Mouse (Mus musculus): ENCODE results near the gene Zfyve27. TPM values are rescaled to one million over a fixed set of nuclear protein-coding genes. Genes with fewer than 3 reads are reported as not detected.

Gene Zfyve27
- polyA plus RNA-seq, 1 experiment from 2014 or later: 29.3 TPM

GRCm38 (mm10) chr19:42144541-42145167 is 19.1 kb upstream of the Zfyve27 start:
- H3K36me3 ChIP-seq: no peaks in the 10 kb centered on the region
- H3K4me3 ChIP-seq: no peak overlapping the region
- no peak for ATAC-seq (ENCODE audit: low FRiP score, low read depth)
- 27% methylated on average over 8 of the region's 8 CpGs for WGBS
- no peaks in the 10 kb centered on the region for H3K27me3 ChIP-seq
- H3K9me3 ChIP-seq: no peaks in the 10 kb centered on the region
- H3K27ac ChIP-seq: no peak overlapping the region
- no peak overlapping the region for H3K9ac ChIP-seq
- peaks cover 27% of the 10 kb centered on the region for H3K4me1 ChIP-seq
- H3K4me2 ChIP-seq (replicated peaks): no peak overlapping the region

DNA sequence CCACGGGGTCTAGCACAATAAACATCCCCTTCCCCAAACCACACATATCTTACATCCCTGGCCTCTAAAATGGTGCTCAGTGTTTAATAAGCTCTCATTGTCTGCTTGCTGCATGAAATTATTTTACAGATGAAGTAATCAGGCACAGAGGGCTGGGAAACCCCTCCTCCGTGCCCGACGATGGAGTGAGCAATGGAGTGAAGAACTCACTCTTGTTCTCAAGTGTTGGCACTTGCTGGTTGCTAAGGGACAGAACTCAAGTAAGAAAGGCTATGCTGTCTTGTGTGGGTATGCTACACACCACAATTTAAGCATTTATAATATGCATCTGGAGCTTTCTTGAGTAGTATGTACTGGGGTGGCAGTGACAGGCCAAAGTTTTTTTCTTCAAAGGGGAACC is 18.5 kb upstream of the Zfyve27 start:
- Histone ChIP-seq H3K9ac (no peak overlapping the region), H3K27ac (no peak overlapping the region), H3K4me2 (replicated peaks) (no peak overlapping the region), H3K4me3 (no peak overlapping the region), H3K27me3 (no peaks in the 10 kb centered on the region), H3K9me3 (no peaks in the 10 kb centered on the region), H3K4me1 (peaks cover 32% of the 10 kb centered on the region), H3K36me3 (no peaks in the 10 kb centered on the region; the same call in 1 of the 2 replicates)
- ATAC-seq (ENCODE audit: low FRiP score, low read depth): no peak
- WGBS: 73% methylated on average over 4 of the region's 4 CpGs

GRCm38 (mm10) chr19:42145731-42146130 is 18.0 kb upstream of the Zfyve27 start:
- Histone ChIP-seq H3K4me2 (replicated peaks) (no peak overlapping the region), H3K9ac (no peak overlapping the region), H3K4me3 (no peak overlapping the region), H3K27me3 (no peaks in the 10 kb centered on the region), H3K9me3 (no peaks in the 10 kb centered on the region), H3K36me3 (peaks cover 5% of the 10 kb centered on the region), H3K27ac (no peak overlapping the region), H3K4me1 (peaks cover 38% of the 10 kb centered on the region)
- 93% methylated on average over 2 of the region's 2 CpGs for WGBS
- no peak for ATAC-seq (ENCODE audit: low FRiP score, low read depth)

GRCm38 (mm10) chr19:42146276-42147010 is 17.3 kb upstream of the Zfyve27 start:
- WGBS: 87% methylated on average over 9 of the region's 9 CpGs
- H3K9ac ChIP-seq: peak overlapping the region; percentile 94
- peak overlapping the region; percentile 86 for H3K4me2 ChIP-seq (replicated peaks)
- H3K27ac ChIP-seq: peak overlapping the region; percentile 95
- no peaks in the 10 kb centered on the region for H3K9me3 ChIP-seq
- H3K36me3 ChIP-seq: peaks cover 12% of the 10 kb centered on the region
- H3K4me3 ChIP-seq: peak overlapping the region; percentile 81
- H3K27me3 ChIP-seq: no peaks in the 10 kb centered on the region
- H3K4me1 ChIP-seq: peaks cover 45% of the 10 kb centered on the region
- no peak for ATAC-seq (ENCODE audit: low FRiP score, low read depth)

DNA sequence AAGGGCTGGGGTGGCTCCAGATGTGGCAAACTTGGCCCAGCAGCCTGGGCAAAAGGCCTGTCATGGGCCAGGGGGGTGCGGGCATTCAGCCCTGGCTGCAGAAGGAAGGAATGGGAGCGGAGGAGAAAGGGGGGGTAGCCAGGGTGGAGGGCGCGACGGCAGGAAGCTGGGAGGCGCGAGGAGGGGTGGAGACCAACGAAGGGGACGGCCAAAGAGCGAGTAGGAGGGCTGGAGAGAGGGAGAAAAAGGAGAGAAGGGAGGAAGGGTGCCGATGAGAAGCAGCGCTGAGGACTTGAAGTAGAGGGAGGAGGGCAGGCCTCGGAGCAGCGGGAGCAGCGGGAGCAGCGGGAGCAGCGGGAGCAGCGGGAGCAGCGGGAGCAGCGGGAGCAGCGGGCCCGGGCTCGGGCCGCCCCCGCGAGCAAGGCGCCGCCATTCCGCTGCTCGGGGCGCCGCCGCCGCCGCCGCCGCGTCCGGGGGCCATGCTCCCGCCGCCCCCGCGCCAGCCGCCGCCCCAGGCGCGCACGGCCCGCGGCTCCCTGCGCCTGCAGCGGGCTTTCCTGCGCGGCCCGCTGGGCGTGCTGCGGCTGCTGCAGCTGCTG is 16.5 kb upstream of the Zfyve27 start, which contains the start of gene Marveld1:
Marveld1 (plus strand) TSS at position 231 of the 599 bp plus-strand sequence.
- ATAC-seq (ENCODE audit: low FRiP score, low read depth): peak; percentile 82
- Histone ChIP-seq H3K27me3 (no peaks in the 10 kb centered on the region), H3K4me1 (peaks cover 53% of the 10 kb centered on the region), H3K9ac (peak within 1 kb of the TSS; percentile 94), H3K4me2 (replicated peaks) (peak within 1 kb of the TSS; percentile 86), H3K9me3 (no peaks in the 10 kb centered on the region), H3K4me3 (peak within 1 kb of the TSS; percentile 81), H3K27ac (peak within 1 kb of the TSS; percentile 95), H3K36me3 (peaks cover 13% of the 10 kb centered on the region)
- WGBS: under 1% methylated on average over 33 of the region's 57 CpGs

GRCm38 (mm10) chr19:42147769-42148568 is 15.8 kb upstream of the Zfyve27 start:
- peaks cover 54% of the 10 kb centered on the region for H3K4me1 ChIP-seq
- H3K9me3 ChIP-seq: no peaks in the 10 kb centered on the region
- H3K27me3 ChIP-seq: no peaks in the 10 kb centered on the region
- H3K36me3 ChIP-seq: peaks cover 13% of the 10 kb centered on the region
- WGBS: under 1% methylated on average over 63 of the region's 63 CpGs
- peak overlapping the region; percentile 81 for H3K4me3 ChIP-seq
- H3K9ac ChIP-seq: peak overlapping the region; percentile 94
- peak; percentile 45 for ATAC-seq (ENCODE audit: low FRiP score, low read depth)
- peak overlapping the region; percentile 95 for H3K27ac ChIP-seq
- peak overlapping the region; percentile 86 for H3K4me2 ChIP-seq (replicated peaks)

- H3K9me3 ChIP-seq: no peaks in the 10 kb centered on the region
- H3K36me3 ChIP-seq: peaks cover 13% of the 10 kb centered on the region
- H3K4me2 ChIP-seq (replicated peaks): peak overlapping the region; percentile 86
- peak overlapping the region; percentile 94 for H3K9ac ChIP-seq
- H3K4me3 ChIP-seq: peak overlapping the region; percentile 81
- peaks cover 54% of the 10 kb centered on the region for H3K4me1 ChIP-seq
- WGBS: 11% methylated on average over 7 of the region's 7 CpGs
- peak; percentile 55; the same call in 1 of the 2 replicates for ATAC-seq (ENCODE audit: low FRiP score, low read depth)
- H3K27ac ChIP-seq: peak overlapping the region; percentile 95
- H3K27me3 ChIP-seq: no peaks in the 10 kb centered on the region
Measured at GRCm38 (mm10) chr19:42148569-42148860, 15.2 kb upstream of the Zfyve27 start.

DNA sequence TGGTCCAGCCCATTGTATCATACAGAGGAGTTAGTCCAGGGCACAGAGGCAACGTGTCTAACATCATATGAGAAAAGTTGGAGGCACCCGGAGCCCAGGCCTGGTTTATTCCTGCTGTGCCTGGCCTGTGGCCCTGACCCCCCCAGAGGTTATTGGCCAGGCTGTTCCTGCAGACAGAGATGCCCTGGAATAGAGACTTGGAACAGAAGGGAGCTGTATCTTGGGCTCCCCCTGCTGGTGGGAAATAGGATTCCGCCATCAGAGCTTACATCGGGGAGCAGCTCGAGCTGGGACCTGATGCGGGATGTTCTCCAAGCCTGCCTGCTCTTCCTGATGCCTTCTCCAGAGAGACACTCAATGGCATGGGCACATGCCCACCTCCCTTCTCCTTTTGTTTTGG is 11.8 kb upstream of the Zfyve27 start:
- Histone ChIP-seq H3K4me1 (peaks cover 45% of the 10 kb centered on the region), H3K36me3 (peaks cover 13% of the 10 kb centered on the region), H3K27me3 (no peaks in the 10 kb centered on the region), H3K9ac (no peak overlapping the region), H3K4me2 (replicated peaks) (no peak overlapping the region), H3K9me3 (no peaks in the 10 kb centered on the region), H3K4me3 (no peak overlapping the region), H3K27ac (0 out of 2 replicates have a peak overlapping the region, but pooled peaks have one; percentile 44)
- ATAC-seq (ENCODE audit: low FRiP score, low read depth): no peak
- WGBS: 5% methylated on average over 6 of the region's 6 CpGs

DNA sequence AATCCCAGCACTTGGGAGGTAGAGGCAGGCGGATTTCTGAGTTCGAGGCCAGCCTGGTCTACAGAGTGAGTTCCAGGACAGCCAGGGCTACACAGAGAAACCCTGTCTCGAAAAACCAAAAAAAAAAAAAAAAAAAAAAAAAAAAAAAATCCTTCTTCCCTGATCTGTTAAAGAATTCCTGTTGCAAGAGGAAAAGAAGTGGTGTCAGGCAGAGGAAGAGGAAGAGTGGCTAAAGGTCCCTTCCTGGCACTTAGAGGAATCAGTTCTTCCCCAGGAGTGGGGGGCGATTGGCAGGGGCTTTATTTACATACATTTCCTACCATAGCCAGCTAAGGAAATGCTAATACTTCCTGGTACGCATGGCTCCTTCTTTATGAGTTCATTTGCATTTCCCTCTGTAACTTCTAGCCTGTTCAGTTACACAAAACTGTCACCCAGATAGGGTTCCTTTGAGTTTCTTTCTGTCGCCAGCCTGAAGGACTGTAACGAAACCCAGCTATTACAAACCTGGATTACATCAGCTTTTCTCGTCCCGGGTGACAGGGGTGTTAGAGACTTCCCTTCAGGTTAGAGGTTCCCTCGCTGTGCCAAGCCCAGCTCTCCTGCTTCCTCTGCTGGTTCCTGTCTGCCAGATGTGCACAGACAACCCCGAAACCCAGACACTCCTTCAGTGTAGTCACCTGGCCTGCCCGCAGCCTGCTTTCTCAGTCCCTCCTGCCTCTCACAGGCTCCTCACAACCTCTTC is 6.1 kb upstream of the Zfyve27 start:
- Histone ChIP-seq H3K9me3 (no peaks in the 10 kb centered on the region), H3K4me1 (0 out of 2 replicates have a peak, but pooled peaks cover 3% of the 10 kb centered on the region), H3K4me2 (replicated peaks) (no peak overlapping the region), H3K27me3 (no peaks in the 10 kb centered on the region), H3K9ac (no peak overlapping the region), H3K27ac (no peak overlapping the region), H3K4me3 (no peak overlapping the region), H3K36me3 (no peaks in the 10 kb centered on the region)
- no peak for ATAC-seq (ENCODE audit: low FRiP score, low read depth)
- WGBS: 46% methylated on average over 12 of the region's 12 CpGs

GRCm38 (mm10) chr19:42158246-42159017 is 5.3 kb upstream of the Zfyve27 start:
- H3K27me3 ChIP-seq: no peaks in the 10 kb centered on the region
- no peaks in the 10 kb centered on the region for H3K9me3 ChIP-seq
- 54% methylated on average over 13 of the region's 13 CpGs for WGBS
- H3K4me1 ChIP-seq: 0 out of 2 replicates have a peak, but pooled peaks cover 3% of the 10 kb centered on the region
- H3K4me3 ChIP-seq: no peak overlapping the region
- H3K4me2 ChIP-seq (replicated peaks): no peak overlapping the region
- no peak overlapping the region for H3K27ac ChIP-seq
- H3K36me3 ChIP-seq: no peaks in the 10 kb centered on the region
- ATAC-seq (ENCODE audit: low FRiP score, low read depth): no peak
- no peak overlapping the region for H3K9ac ChIP-seq

- Histone ChIP-seq H3K36me3 (no peaks in the 10 kb centered on the region), H3K4me3 (no peak overlapping the region), H3K4me2 (replicated peaks) (no peak overlapping the region), H3K9ac (no peak overlapping the region), H3K27ac (no peak overlapping the region), H3K27me3 (peaks cover 21% of the 10 kb centered on the region), H3K4me1 (peaks cover 13% of the 10 kb centered on the region; the same call in 1 of the 2 replicates), H3K9me3 (no peaks in the 10 kb centered on the region)
- no peak for ATAC-seq (ENCODE audit: low FRiP score, low read depth)
- 47% methylated on average over 7 of the region's 7 CpGs for WGBS
Measured at GRCm38 (mm10) chr19:42164188-42164587, 437 bp downstream of the Zfyve27 start.

Data from limb, embryonic 13.5 days (tissue).